Mouse (Mus musculus): ENCODE measurements around the gene Bri3bp.
"Not testable (repeated sequence)": the region's sequence is repeated elsewhere in the genome, so short reads cannot be mapped to it uniquely, and the experiment has no call there.

Gene Bri3bp

DNA sequence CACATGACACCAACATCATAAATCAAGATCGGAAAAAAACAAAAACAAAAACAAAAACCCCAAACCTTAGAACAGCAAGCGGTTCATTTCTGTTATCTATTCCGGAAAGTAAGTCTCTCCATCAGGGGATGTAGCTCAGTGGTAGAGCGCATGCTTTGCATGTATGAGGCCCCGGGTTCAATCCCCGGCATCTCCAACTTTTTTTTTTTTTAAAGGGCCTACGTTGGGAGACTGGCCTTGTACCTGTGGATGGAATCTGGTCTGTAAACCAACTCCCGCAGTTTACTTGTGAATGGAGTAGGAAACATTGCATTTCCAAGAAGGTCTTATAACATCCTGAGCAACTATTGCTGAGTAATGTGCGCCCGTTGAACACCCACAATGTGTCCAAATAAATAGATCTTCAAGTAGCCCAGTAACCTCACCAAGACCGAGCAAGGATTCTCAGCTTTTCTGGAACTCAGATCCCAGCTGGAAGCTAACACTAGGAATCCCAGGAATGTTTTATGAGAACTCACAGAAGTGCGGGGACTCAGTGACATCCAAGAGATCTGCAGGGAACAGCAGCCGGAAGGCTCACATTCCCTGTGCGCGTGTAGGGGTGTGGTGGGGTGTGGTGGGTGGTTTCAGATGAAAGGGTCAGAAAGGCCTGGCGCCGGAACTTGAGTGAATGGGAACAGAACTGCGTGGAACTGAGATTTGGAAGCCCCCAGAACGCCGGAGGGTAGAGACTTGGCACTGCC lies 31.8 kb upstream of the Bri3bp start:
- DNase-seq (ENCODE audit: low read depth), result peak; percentile 86

DNA sequence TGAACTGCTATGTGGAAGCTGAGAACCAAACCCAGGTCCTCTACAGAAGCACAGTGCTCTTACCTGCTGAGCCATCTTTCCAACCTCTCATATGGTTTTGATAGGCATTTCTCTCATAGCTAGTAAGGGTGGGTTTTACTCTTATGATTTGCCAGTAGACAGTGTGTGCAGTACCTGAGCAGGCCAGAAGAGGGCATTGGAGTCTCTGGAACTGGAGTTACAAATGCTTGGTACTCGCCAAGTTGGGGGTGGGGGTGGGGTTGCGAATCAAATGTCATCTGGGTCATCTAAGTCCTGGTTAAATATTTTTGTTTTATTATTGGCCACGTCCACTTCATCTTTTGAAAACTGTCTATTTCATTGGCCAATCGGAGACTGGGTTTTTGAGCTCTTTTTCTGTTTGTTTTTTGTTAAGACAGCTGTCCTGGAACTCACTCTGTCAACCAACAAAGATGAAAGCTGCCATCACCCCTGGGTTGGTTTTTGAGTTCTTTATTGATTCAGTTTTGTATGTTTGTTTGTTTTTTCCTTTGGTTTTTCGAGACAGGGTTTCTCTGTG lies 29.3 kb upstream of the Bri3bp start:
- peak; percentile 82 for DNase-seq (ENCODE audit: low read depth)

DNA sequence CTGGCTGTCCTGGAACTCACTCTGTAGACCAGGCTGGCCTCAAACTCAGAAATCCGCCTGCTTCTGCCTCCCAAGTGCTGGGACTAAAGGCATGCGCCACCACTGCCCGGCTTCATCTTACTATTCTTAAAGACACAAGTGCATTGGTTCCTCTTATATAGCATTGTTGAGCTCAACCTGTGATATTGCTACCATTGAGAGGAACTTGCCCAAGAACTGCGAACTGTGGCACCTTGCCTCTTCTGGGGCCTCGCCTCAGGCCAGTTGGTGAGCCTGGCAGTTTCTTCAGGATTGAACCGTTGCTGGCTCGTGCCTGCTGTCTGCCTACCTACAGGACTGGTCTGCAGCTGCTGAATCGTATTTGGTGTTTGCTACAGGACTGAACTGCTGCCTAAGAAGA lies 28.8 kb upstream of the Bri3bp start:
- not testable (repeated sequence) for DNase-seq (ENCODE audit: low read depth)

DNA sequence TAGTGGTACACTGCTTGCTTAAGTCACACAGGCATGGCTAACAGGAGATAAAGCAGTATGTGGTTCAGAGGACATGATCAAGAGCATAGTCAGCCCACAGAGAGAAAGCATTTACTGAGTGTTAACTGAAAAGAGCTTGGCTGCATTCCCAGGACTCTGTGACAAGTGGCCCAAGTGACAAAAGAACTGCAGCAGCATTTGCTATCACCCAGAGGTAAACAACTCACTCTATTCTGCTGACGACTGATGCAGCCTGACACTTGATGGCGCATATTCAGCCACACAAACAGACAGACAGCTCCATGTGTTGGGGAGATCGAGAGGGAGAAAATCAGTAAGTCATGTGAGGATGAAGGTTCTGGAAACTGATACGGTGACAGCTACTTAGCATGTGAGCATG lies 27.6 kb upstream of the Bri3bp start:
- no peak for DNase-seq (ENCODE audit: low read depth)

DNA sequence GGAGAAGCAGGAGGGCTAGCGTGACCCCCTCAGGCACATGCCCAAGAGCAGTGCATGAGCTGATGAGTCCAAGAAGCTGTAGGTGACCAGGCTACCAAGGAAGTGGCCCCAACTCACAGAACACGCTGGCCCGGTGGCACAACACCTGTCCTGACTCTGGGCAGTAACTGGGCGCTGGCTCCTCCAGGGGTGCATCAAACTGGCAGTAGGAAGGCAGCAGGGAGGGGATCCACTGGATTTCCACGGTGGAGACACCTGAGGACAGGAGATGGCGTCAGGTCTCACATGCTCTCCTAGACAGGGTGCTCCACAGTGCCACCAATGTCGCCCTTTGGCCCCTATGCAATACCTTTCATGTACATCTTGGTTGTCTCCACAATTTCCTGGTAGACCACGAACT lies 25.2 kb upstream of the Bri3bp start:
- DNase-seq (ENCODE audit: low read depth), result no peak

DNA sequence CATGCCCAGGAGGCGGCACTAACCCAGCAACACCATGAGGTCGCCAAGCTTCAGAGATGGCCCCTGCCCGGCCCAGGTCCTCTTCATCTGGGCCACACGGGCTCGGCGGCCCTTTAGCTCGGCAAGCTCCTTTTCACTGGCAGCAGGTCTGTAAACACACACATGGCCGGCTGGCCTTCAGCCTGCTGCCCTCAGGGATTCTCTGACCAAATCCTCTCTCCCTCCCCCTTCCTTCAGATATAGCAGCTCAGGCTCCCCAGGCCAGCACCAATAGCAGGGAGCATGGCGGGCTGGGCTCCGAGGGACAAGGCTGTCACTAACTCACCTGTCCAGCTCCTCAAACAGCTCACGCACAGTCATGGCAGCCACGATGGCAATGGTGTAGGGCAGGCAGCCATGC lies 22.7 kb upstream of the Bri3bp start:
- no peak for DNase-seq (ENCODE audit: low read depth)

DNA sequence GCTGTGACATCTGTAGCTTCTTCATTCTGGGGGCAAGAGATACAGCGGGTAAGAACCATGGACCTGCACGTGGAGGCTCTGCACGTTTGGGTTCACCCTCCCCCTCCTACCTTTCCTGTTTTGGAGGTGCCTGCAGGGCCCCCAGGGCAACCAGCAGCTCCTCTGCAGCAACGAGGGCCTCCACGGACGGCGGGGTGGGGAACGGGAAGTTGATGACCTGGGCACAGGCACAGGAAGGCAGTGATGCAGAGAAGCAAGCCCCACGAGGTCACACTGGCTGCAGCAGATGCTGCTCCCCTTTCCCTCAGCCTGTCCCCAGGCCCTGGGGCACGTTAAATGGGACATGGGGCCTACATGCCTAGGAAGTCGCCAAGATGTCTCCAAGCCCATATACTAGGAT lies 22.2 kb upstream of the Bri3bp start:
- no peak for DNase-seq (ENCODE audit: low read depth)

DNA sequence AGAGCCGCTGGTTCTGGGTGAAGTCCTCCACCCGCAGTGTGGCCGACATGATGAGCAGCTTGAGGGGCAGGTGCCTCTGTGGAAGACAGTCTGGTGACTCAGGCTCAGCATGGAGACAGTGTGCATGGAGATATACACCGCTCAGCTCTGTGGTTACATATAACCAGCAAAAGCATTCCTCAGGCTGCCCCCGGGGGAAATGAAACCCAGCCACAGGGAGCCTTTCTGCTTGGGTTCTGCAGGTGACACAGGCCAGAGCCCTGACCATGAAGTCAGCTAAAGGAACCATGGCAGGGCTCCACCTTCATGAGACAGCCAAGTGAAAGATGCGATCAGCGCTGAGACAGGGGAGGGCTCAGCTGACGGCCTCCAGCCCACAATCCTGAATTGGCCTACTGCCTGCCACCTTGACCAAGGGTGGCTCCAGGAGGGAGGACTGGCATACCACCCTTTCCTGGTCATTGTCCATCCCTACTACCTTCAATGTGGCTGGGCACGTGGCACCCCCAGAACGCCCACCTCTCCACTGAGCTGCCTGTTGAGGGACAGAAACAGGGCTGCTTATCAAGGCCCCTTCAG lies 15.6 kb upstream of the Bri3bp start:
- DNase-seq (ENCODE audit: low read depth), result no peak

DNA sequence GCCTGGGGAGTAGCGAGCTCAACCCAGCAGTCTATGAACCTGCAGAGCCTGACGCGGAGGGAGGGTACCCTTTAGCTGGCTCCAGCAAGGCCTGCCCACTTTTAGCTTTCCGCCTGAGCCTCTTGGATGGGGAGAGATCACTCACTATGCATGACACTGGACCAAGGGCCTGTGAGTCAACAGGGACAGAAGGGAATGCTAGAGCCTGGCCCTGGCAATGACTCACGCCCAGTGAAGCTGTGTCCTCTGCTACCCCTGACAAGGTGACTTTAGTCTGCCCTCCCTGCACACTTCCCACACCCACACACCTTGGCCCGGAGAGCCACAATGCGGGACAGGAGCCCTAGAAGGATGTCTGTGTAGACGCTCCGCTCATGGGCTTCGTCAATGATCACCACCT lies 15.0 kb upstream of the Bri3bp start:
- DNase-seq (ENCODE audit: low read depth), result no peak

DNA sequence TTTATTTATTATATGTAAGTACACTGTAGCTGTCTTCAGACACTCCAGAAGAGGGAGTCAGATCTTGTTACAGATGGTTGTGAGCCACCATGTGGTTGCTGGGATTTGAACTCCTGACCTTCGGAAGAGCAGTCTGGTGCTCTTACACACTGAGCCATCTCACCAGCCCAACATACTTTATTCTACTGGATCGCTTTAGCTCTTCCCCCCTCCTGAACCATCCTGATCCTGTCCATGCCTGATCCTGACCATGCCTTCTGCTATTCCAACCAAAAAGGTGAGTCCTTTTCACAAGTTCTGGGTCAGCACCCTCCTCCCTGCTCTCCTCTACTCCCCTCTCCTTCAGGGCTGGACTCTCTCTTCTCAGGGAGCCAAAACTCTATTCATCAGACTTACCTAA lies 9.0 kb upstream of the Bri3bp start:
- DNase-seq (ENCODE audit: low read depth), result not testable (repeated sequence)

DNA sequence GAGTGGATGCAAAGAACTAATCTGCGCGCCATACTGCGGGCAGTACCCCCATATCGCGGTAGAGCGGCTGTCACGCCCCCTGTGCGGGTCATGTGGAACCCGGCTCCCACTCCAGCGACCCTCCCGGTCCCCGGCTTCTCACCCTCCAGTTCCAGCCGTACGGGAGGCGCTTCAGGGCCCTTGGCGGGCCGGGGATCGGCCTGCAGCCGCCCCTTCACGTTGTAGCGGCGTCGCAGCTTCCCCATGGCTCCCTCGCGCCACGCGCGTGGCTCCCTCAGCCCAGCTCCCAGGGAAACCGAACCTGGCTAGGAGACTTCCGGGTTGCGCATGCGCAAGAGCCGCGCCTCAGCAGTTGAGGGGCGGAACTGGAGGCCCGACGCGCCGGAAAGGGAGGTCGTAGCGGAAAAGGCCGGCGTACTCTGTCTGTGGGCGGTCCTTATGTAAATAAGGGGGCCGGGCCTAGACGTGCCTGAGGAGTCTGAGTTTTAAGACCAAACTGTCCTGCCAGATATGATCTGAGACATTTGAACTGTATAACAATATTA lies 7.5 kb upstream of the Bri3bp start, which contains the start of gene Dhx37:
Gene Dhx37, minus strand, starts transcription at position 329 of the 545 bp plus-strand sequence.
- peak; percentile 98 for DNase-seq (ENCODE audit: low read depth)

DNA sequence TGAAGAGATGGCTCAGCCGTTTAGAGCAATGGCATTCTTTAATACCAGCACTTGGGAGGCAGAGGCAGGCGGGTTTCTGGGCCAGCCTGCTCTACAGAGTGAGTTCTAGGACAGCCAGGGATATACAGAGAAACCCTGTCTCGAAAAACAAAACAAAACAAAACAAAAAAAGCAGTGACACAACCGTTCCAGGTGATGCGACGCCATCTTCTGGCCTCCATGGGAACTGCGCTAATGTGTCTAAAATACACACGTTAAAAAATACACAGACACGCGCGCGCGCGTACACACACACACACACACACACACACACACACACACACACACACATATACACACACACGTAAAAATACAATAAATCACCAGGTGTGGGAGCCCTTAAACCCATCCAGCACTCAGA lies 7.0 kb upstream of the Bri3bp start:
- peak; percentile 75 for DNase-seq (ENCODE audit: low read depth)

DNA sequence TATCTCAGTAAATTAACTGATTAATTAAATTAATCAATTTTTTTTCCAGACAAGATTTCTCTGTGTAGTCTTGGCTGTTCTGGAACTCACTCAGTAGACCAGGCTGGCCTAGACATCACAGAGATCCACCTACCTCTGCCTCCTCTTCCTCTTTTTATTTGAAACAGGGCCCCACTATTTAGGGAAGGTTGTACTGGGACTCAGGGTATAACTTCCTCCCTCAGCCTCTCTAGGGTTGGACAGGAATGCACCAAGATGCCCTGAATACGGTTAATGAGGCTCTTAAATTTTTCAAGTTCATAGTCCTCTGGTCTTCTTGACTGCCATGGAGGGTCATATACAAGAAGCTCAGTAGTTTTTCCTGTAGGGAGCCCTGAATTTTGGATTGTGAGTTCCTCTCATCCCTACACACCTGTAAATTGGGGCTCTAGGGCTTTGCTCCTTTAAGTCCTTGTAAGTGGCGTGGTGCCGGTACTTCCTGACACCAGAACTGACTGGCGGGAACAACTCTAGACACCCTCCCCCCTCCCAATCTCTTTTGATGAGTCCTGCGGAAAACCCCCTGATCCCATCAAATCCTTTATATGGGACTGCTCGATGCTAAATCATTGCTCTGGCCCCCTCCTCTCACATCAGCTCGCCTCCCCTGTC lies 660 bp upstream of the Bri3bp start:
- peak; percentile 74 for DNase-seq (ENCODE audit: low read depth)

DNA sequence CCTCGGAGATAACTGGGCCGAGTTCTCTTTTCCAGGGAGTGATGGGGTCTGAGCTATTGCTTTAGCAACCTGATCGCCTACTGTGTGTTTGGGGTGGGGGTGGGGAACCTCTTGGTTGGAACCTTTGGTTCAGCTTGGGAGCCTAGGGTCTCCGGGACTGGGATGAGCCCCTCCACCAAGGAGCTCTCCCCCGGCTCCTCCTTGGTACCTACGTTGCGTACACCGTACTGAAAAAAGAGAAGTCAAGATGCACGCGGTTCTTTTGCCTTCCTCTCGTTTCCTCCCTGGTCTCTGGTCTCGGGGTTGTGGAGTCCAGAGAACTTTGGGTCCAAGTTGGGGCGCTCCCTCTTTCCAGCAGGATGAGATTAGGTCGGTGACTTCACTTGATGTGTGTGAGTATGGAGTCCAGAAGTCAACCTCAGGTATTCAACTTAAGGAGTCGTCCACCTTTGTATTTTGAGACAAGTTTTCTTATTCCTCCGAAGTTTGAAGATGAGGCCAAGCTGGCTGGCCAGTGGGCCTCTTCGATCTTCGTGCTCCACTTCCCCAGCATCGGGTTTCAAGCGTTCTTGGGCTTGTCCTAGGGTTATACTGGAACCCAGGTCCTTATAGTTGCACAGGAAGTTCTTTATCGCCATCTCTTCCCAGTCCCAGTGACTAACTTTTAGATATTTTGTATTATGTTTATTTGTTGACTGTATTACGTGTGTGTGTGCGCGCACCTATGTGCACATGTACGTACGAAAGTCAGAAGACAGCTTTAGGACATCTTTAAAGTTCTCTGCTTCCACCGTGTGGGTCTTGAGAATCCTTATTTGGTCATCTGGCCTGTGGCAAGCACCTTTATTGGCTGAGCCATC lies 998 bp downstream of the Bri3bp start:
- peak; percentile 63 for DNase-seq (ENCODE audit: low read depth)

DNA sequence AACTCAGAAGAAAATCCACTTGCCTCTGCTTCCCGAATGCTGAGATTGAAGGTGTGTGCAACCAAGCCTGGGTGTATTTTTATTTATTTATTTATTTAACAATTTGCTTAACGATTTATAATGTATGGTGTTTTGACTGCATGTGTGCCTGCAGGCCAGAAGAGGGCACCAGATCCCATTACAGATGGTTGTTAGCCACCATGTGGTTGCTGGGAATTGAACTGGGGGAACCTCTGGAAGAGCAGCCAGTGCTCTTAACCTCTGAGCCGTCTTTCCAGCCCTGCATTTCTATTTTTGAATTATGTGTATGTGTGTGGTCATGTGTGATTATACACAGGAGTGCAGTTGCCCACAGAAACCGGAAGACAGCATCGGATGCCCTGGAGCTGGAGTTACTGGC lies 2.0 kb downstream of the Bri3bp start:
- no peak for DNase-seq (ENCODE audit: low read depth)

DNA sequence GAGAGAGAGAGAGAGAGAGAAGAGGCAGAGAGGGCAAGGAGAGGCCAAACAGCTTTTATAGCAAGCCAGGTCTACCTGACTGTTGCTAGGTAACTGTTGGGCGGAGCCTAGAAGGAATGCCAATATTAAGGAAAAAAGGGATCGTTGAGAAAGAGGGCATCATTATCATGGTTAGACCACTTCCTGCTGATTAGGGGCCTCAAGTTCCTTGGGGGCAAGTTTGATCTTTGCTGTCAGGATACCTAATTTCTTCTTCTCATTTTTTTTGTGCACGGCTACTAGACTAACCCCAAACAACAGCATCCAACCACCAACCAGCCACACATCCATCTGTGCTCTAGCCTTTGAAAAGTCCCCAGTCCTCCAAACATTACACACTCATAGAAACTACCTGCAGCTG lies 2.5 kb downstream of the Bri3bp start:
- no peak for DNase-seq (ENCODE audit: low read depth)

DNA sequence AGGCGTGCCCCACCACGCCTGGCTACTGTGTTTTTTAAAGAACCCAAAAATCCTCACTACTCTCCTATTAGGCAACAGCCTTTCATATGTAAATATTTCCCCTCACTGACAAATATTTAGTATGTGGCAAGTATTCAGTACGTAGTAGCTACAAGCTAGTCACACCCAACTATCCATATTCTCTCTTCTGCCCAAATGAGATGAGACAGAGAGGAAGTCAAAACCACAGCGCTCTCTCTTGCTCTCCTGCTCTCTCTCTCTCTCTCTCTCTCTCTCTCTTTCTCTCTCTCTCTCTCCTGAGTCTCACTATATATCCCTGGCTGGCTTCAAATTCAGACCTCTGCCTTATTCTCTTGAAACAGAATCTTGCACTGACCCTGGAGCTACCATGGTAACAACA lies 3.2 kb downstream of the Bri3bp start:
- peak; percentile 85 for DNase-seq (ENCODE audit: low read depth)

DNA sequence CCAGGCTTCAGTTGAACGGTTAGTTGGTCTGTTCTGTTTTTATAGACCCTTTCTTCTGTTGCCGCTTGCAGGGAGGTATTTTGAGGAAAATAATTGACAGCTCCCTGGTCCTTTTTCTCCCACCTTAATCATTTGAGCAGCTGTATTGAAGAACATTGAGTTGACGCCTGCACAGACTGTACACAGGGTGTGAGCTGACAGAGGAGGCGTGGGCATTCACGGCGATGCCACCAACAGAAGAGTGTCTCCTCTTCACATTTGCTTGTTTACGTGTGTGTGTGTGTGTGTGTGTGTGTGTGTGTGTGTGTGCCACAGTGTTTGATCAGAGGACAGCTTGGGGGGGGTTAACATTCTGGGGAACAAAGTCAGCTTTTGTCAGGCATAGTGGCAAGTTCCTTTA lies 5.0 kb downstream of the Bri3bp start:
- DNase-seq (ENCODE audit: low read depth), result no peak

DNA sequence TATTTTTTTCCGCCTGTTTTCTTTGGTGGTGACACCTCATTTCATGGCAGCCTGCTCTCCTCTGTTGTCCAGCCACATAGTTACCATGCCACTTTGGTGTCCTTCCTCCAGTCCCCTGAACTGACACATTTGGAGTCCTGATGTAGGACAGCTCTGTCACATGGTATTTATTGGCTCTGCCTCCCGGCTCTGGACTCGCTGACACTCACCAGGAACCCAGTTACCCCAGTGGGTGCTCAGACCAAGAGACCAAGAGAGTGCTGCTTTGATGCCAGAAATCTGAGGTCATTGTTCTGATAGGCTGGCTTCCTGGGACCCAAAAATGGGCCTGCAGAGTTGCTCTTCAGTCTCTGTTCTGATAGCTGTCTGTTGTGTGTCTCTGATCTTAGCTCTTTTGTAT lies 6.7 kb downstream of the Bri3bp start:
- DNase-seq (ENCODE audit: low read depth), result no peak

DNA sequence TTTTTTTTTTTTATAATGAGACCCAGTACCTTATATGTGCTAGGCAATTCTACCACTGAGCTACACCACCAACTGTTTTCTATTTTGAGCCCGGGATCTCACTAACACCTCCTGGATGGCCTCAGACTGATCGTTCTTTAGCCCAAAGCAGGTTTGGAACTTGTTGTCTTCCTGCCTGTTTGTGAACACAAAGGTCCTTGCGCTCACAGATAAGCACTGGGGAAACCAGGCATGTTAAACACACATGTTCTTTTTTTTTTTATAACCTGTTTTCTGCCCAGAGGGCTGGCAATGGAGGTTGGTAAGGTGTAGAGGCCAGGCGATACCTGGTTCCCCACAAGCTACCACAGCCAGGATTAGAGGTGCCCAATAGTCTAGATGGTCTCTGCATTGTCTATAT lies 7.3 kb downstream of the Bri3bp start:
- DNase-seq (ENCODE audit: low read depth), result no peak

DNA sequence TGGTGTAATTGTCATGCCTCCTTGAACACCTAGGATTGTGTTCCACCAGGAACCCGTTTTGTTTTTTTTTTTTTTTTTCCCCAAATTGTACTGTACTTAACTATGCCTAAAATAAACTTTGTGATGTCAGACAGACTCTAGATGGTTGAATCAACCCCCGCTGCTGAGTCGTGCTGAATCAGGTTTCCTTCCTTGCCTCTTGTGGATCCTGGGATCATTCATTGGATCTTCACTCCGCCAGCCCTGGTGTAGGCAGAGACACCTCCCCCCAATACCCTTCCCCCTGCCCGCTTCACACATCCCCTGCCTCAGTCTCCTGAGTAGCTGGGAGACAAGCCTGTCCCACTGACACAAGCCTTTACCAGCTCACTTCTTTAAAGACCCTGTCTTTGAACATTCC lies 7.9 kb downstream of the Bri3bp start:
- no peak for DNase-seq (ENCODE audit: low read depth)

DNA sequence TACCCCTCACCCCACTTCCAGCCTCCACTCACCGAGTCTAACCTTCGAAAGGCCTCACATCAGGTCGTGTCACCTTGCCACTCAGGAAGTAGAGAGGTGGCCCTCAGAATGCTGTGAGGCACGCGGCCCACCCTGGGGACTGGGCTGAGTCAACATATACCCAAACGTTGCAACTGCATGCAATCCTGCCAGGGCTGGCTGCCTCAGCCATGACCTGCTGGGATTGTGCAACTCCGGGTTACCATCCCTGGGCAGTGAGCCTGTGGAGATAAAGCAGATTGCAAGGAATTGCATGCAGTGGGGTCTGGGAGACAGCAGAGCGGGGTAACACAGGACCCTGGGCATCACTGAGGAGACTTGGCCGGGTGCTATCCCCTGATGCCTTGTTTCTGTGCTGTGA lies 11.2 kb downstream of the Bri3bp start:
- DNase-seq (ENCODE audit: low read depth), result peak; percentile 54
